In genomic region chr16:58299495-58299894, GRCm38 (mm10) we compare ENCODE assay signal across 9 mouse cellular contexts.
DNase-seq lines count a peak whose midpoint lies in the region; ATAC-seq lines count a peak whose summit lies in the region.
"Had no signal": no experiment of that assay in that cellular context is flagged by ENCODE, and none has a peak within 500 bp of the region (broad histone marks: within the 10 kb centered on the region; RNA-seq: fewer than 3 reads in every experiment).

No protein-coding gene starts in this region.

- ATAC-seq in hindbrain, embryonic 16.5 days, result peak; percentile 88

- H3K27me3 ChIP-seq in hindbrain, embryonic 16.5 days (replicated peaks; ENCODE audit: control insufficient read depth, insufficient read depth, low read length), result no peaks in the 10 kb centered on the region

- no peak overlapping the region for H3K9ac ChIP-seq in hindbrain, embryonic 16.5 days (ENCODE audit: low read depth, low read length)

- no peaks in the 10 kb centered on the region for H3K36me3 ChIP-seq in hindbrain, embryonic 16.5 days (ENCODE audit: control insufficient read depth, insufficient read depth, low read length)

- DNase-seq in heart, adult 11 months, result peak; percentile 89
- DNase-seq in heart, postnatal 25 days (ENCODE audit: low spot score), result no peak
- DNase-seq in cerebellum, postnatal 14 days, result peak; percentile 65
- DNase-seq in frontal cortex, postnatal 10 days (ENCODE audit: low spot score in 2 of 2), result peak; percentile 9 to 53
- DNase-seq in layer of hippocampus, postnatal 14 days (ENCODE audit: low spot score in 2 of 2), result peak; percentile 66 to 73
- DNase-seq in lung, postnatal 14 days, result peak; percentile 64
- DNase-seq in right cerebral cortex, adult 18-20 months, result peak; percentile 60

- intact Hi-C loops in heart, postnatal 25 days (cut with DNase I), result loop anchor here (1.0 to 5.0 kb wide), 4 partner anchors 152 to 453 kb away; no protein-coding TSS in a partner anchor

- H3K4me1 ChIP-seq in hindbrain, embryonic 16.5 days (ENCODE audit: control insufficient read depth, insufficient read depth, low read depth, low read length), result no peaks in the 10 kb centered on the region

- H3K9me3 ChIP-seq in hindbrain, embryonic 16.5 days (ENCODE audit: control insufficient read depth, low read length), result no peaks in the 10 kb centered on the region

- H3K4me2 ChIP-seq in hindbrain, embryonic 16.5 days (ENCODE audit: low read length), result no peak overlapping the region

- H3K27ac ChIP-seq in hindbrain, embryonic 16.5 days (ENCODE audit: low read depth, low read length), result no peak overlapping the region

- 12% methylated on average over 4 of the region's 4 CpGs for WGBS in hindbrain, embryonic 16.5 days

- H3K4me3 ChIP-seq in hindbrain, embryonic 16.5 days (ENCODE audit: low read length), result no peak overlapping the region
- H3K4me3 ChIP-seq: myocyte had no signal
